Mouse (Mus musculus) heart, embryonic 14.5 days (tissue): ENCODE measurements at regions not wholly inside any gene's neighbourhood (a gene's known extent, or its start where the extent isn't known, plus 50 kb on each side); places are given as distances from the start of the nearest gene placed in this dataset.

Experiments used
- ATAC-seq: fragments of 200-750 bp; cut with Nextera tagmentation; 2 replicates; pipeline ENCODE4 v1.8.0; 2017; ENCODE audit warnings: low read depth, moderate TSS enrichment; ENCODE audit not compliant: insufficient number of reproducible peaks, insufficient read depth, low FRiP score
- H3K27ac ChIP-seq, 2 experiments: fragments of 200-500 bp in 1 of 2; fragments of 300-500 bp in 1 of 2; sonication (generic) in 1 of 2; replicated peaks in 1 of 2; 2 replicates each; pipeline ENCODE4 v1.5.1; 2012 to 2014; ENCODE audit warnings: low read depth in 2 of 2, low read length in 2 of 2, control low read depth in 1 of 2, mild to moderate bottlenecking in 1 of 2, mixed read lengths in 1 of 2; ENCODE audit not compliant: control insufficient read depth in 1 of 2, insufficient read depth in 1 of 2
- H3K27me3 ChIP-seq: fragments of 300-500 bp; sonication (generic); 2 replicates; pipeline ENCODE4 v1.6.1; 2014; ENCODE audit warnings: mild to moderate bottlenecking, low read length, control low read depth; ENCODE audit not compliant: control insufficient read depth, insufficient read depth
- H3K36me3 ChIP-seq: fragments of 300-500 bp; sonication (generic); 2 replicates; pipeline ENCODE4 v1.6.1; 2014; ENCODE audit warnings: mild to moderate bottlenecking, control low read depth, low read length, mixed read lengths; ENCODE audit not compliant: control insufficient read depth, insufficient read depth
- H3K4me1 ChIP-seq, 2 experiments: fragments of 200-500 bp in 1 of 2; fragments of 300-500 bp in 1 of 2; sonication (generic) in 1 of 2; 2 replicates each; pipeline ENCODE4 v1.6.1; 2012 to 2014; ENCODE audit warnings: low read length in 2 of 2, control low read depth in 1 of 2, mixed read lengths in 1 of 2; ENCODE audit not compliant: control insufficient read depth in 2 of 2, insufficient read depth in 2 of 2
- H3K4me2 ChIP-seq: fragments of 300-500 bp; sonication (generic); 2 replicates; pipeline ENCODE4 v1.6.1; 2014; ENCODE audit warnings: mild to moderate bottlenecking, low read length
- H3K4me3 ChIP-seq, 2 experiments: fragments of 200-500 bp in 1 of 2; fragments of 300-500 bp in 1 of 2; sonication (generic) in 1 of 2; 2 replicates each; pipeline ENCODE4 v1.5.1; 2012 to 2014; ENCODE audit warnings: low read length in 2 of 2, mild to moderate bottlenecking in 2 of 2, control low read depth in 1 of 2, low read depth in 1 of 2, moderate library complexity in 1 of 2; ENCODE audit not compliant: control insufficient read depth in 1 of 2, insufficient read depth in 1 of 2
- H3K9ac ChIP-seq: fragments of 300-500 bp; sonication (generic); 2 replicates; pipeline ENCODE4 v1.6.1; 2014; ENCODE audit warnings: mild to moderate bottlenecking, low read length
- H3K9me3 ChIP-seq: fragments of 300-500 bp; sonication (generic); 2 replicates; pipeline ENCODE4 v1.6.1; 2016; ENCODE audit warnings: low read length, control low read depth; ENCODE audit not compliant: control insufficient read depth
- WGBS: fragments of 180-500 bp; shearing (Covaris S2); extraction: QIAGEN DNeasy Blood & Tissue Kit; methylation state at CpG from one replicate; pipeline ENCODE4 v1.1.7; 2014; 5-methylcytosine and 5-hydroxymethylcytosine counted together

- Histone ChIP-seq H3K9ac (no peak overlapping the region), H3K27ac (no peak overlapping the region), H3K4me3 (no peak overlapping the region), H3K27me3 (no peaks in the 10 kb centered on the region), H3K4me2 (no peak overlapping the region), H3K4me1 (no peaks in the 10 kb centered on the region), H3K9me3 (no peaks in the 10 kb centered on the region), H3K36me3 (no peaks in the 10 kb centered on the region)
- WGBS: 68% methylated on average over 3 of the region's 3 CpGs
- no peak for ATAC-seq
These were observed 464.4 kb downstream of the Nedd1 start for GRCm38 (mm10) chr10:92257815-92258214.

- no peaks in the 10 kb centered on the region for H3K9me3 ChIP-seq
- H3K4me3 ChIP-seq: no peak overlapping the region
- H3K27ac ChIP-seq: no peak overlapping the region
- no peaks in the 10 kb centered on the region for H3K27me3 ChIP-seq
- H3K9ac ChIP-seq: no peak overlapping the region
- no peaks in the 10 kb centered on the region for H3K4me1 ChIP-seq
- H3K36me3 ChIP-seq: no peaks in the 10 kb centered on the region
- WGBS: 69% methylated on average over 3 of the region's 3 CpGs
- ATAC-seq: no peak
- H3K4me2 ChIP-seq: no peak overlapping the region
These were observed 473.6 kb downstream of the Nedd1 start for GRCm38 (mm10) chr10:92248648-92249047.

GRCm38 (mm10) chr10:92247449-92247805 is 474.8 kb downstream of the Nedd1 start:
- Histone ChIP-seq H3K36me3 (no peaks in the 10 kb centered on the region), H3K4me3 (no peak overlapping the region), H3K27me3 (no peaks in the 10 kb centered on the region), H3K9me3 (no peaks in the 10 kb centered on the region), H3K4me2 (no peak overlapping the region), H3K4me1 (no peaks in the 10 kb centered on the region), H3K27ac (no peak overlapping the region), H3K9ac (no peak overlapping the region)
- no peak for ATAC-seq
- 23% methylated on average over 5 of the region's 5 CpGs for WGBS

- no peaks in the 10 kb centered on the region for H3K36me3 ChIP-seq
- 40% methylated on average over 7 of the region's 7 CpGs for WGBS
- no peaks in the 10 kb centered on the region for H3K4me1 ChIP-seq
- no peaks in the 10 kb centered on the region for H3K27me3 ChIP-seq
- no peak overlapping the region for H3K27ac ChIP-seq
- no peak overlapping the region for H3K4me2 ChIP-seq
- no peak overlapping the region for H3K4me3 ChIP-seq
- H3K9me3 ChIP-seq: no peaks in the 10 kb centered on the region
- ATAC-seq: no peak
- no peak overlapping the region for H3K9ac ChIP-seq
These were observed 475.3 kb downstream of the Nedd1 start for GRCm38 (mm10) chr10:92246785-92247448.

GRCm38 (mm10) chr10:92242714-92243440 is 479.3 kb downstream of the Nedd1 start:
- Histone ChIP-seq H3K27ac (no peak overlapping the region), H3K4me1 (no peaks in the 10 kb centered on the region), H3K4me2 (no peak overlapping the region), H3K36me3 (no peaks in the 10 kb centered on the region), H3K4me3 (no peak overlapping the region), H3K27me3 (no peaks in the 10 kb centered on the region), H3K9me3 (no peaks in the 10 kb centered on the region), H3K9ac (no peak overlapping the region)
- ATAC-seq: no peak
- WGBS: 73% methylated on average over 11 of the region's 11 CpGs

- Histone ChIP-seq H3K36me3 (no peaks in the 10 kb centered on the region), H3K9me3 (no peaks in the 10 kb centered on the region), H3K4me1 (no peaks in the 10 kb centered on the region), H3K9ac (no peak overlapping the region), H3K27ac (no peak overlapping the region), H3K4me3 (no peak overlapping the region), H3K4me2 (no peak overlapping the region), H3K27me3 (no peaks in the 10 kb centered on the region)
- ATAC-seq: no peak
- WGBS: 68% methylated on average over 5 of the region's 5 CpGs
These were observed 484.3 kb downstream of the Nedd1 start for GRCm38 (mm10) chr10:92237881-92238280.

- no peak overlapping the region for H3K27ac ChIP-seq
- no peak overlapping the region for H3K4me2 ChIP-seq
- no peak for ATAC-seq
- no peaks in the 10 kb centered on the region for H3K36me3 ChIP-seq
- no peaks in the 10 kb centered on the region for H3K27me3 ChIP-seq
- 41% methylated on average over 2 of the region's 2 CpGs for WGBS
- H3K9ac ChIP-seq: no peak overlapping the region
- H3K4me1 ChIP-seq: no peaks in the 10 kb centered on the region
- no peaks in the 10 kb centered on the region for H3K9me3 ChIP-seq
- no peak overlapping the region for H3K4me3 ChIP-seq
These were observed 490.1 kb downstream of the Nedd1 start for GRCm38 (mm10) chr10:92232081-92232480.

- Histone ChIP-seq H3K4me1 (no peaks in the 10 kb centered on the region), H3K36me3 (no peaks in the 10 kb centered on the region), H3K9ac (no peak overlapping the region), H3K4me3 (no peak overlapping the region), H3K27ac (no peak overlapping the region), H3K9me3 (no peaks in the 10 kb centered on the region), H3K27me3 (no peaks in the 10 kb centered on the region), H3K4me2 (no peak overlapping the region)
- ATAC-seq: no peak
- 68% methylated on average over 4 of the region's 4 CpGs for WGBS
These were observed 496.4 kb downstream of the Nedd1 start for GRCm38 (mm10) chr10:92225818-92226217.
